Mouse (Mus musculus): ENCODE measurements at regions not wholly inside any gene's neighbourhood (a gene's known extent, or its start where the extent isn't known, plus 50 kb on each side); places are given as distances from the start of the nearest gene placed in this dataset.

DNA sequence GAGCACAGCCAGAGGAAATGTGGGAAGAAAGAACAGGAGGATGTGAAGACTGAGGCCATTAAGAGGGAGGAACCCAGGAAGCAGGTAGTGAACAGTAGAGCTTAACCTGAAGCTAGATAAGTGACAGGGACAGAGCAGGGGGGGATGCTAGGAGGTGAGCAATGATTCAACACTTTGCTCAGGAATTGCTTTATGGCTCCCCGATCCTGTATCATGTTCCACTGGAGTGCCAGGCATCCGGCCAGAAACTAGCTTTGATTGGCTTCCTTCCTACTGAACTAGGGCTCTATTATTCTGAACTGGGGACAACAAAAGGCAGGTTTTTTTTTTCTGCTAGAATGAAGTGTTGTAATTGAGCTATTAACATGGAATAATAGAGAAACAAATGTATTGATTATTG lies 493.1 kb upstream of the Fat3 start:
- no peak overlapping the region for H3K4me3 ChIP-seq (ENCODE audit: low read depth, low read length)
- H3K36me3 ChIP-seq (ENCODE audit: control insufficient read depth, insufficient read depth, low read length): no peaks in the 10 kb centered on the region
- no peak for DNase-seq (ENCODE audit: low spot score)
- H3K4me2 ChIP-seq (ENCODE audit: low read depth, low read length, severe bottlenecking): no peak overlapping the region
- no peaks in the 10 kb centered on the region for H3K4me1 ChIP-seq (replicated peaks; ENCODE audit: control insufficient read depth, insufficient read depth, low read length)
- no peak overlapping the region for H3K9ac ChIP-seq (ENCODE audit: low read length)
- 82% methylated on average over 2 of the region's 2 CpGs for WGBS
- ATAC-seq (replicated peaks; ENCODE audit: low FRiP score): no peak
- no peak overlapping the region for H3K27ac ChIP-seq (ENCODE audit: low read depth, low read length)
- H3K9me3 ChIP-seq (ENCODE audit: control insufficient read depth, low read length): no peaks in the 10 kb centered on the region
- H3K27me3 ChIP-seq (ENCODE audit: control insufficient read depth, insufficient read depth, low read length): no peaks in the 10 kb centered on the region

DNA sequence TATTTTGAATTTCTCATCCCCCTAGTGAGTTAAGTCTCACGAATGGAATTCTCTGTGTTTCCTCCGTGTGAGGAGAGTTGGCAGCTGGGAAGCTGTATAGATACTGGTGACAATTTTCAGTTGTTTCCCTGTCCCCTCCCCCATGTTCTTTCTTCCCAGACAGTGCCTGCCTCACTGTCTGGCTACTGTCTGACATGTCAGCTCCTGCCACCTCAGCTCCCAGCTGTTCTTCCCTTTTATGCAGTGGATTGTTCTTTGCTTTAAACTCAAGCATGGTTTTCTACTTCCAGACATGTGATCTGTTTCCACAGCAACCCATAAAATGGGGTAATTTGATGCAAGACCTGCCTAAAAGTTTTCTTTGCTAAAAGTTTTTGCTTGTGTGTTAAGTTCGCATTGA lies 487.0 kb upstream of the Fat3 start:
- no peak overlapping the region for H3K4me3 ChIP-seq (ENCODE audit: low read depth, low read length)
- 70% methylated on average over 3 of the region's 3 CpGs for WGBS

DNA sequence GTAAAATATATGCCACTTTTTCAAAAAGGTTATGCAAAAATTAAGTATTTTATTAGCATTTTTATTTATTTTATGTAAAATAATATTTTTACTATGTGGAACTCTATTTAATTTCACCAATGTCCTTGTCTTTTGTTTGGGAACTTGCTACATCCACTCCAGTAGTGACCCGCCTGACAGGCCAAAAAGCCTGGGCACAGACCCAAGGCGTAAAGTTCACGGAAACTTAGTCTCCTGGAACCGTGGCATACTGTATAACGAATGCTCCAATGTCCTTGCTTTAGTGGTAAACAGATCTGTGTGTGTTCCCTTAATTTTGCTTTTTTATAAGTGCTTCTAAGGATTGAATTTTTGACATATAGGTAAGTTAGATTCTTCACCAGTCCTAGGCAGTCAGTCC lies 476.2 kb upstream of the Fat3 start:
- H3K36me3 ChIP-seq (ENCODE audit: control insufficient read depth, insufficient read depth, low read length): no peaks in the 10 kb centered on the region
- H3K9ac ChIP-seq (ENCODE audit: low read length): no peak overlapping the region
- no peak overlapping the region for H3K4me3 ChIP-seq (ENCODE audit: low read depth, low read length)
- no peak for DNase-seq (ENCODE audit: low spot score)
- H3K4me1 ChIP-seq (replicated peaks; ENCODE audit: control insufficient read depth, insufficient read depth, low read length): no peaks in the 10 kb centered on the region
- 97% methylated on average over 5 of the region's 5 CpGs for WGBS
- ATAC-seq (replicated peaks; ENCODE audit: low FRiP score): no peak
- H3K4me2 ChIP-seq (ENCODE audit: low read depth, low read length, severe bottlenecking): no peak overlapping the region
- H3K9me3 ChIP-seq (ENCODE audit: control insufficient read depth, low read length): no peaks in the 10 kb centered on the region
- H3K27me3 ChIP-seq (ENCODE audit: control insufficient read depth, insufficient read depth, low read length): no peaks in the 10 kb centered on the region
- no peak overlapping the region for H3K27ac ChIP-seq (ENCODE audit: low read depth, low read length)

More for the DNA sequence above, 487.0 kb upstream of the Fat3 start:
- Histone ChIP-seq H3K9ac (ENCODE audit: low read length) (no peak overlapping the region), H3K4me1 (replicated peaks; ENCODE audit: control insufficient read depth, insufficient read depth, low read length) (no peaks in the 10 kb centered on the region), H3K4me2 (ENCODE audit: low read depth, low read length, severe bottlenecking) (no peak overlapping the region), H3K27me3 (ENCODE audit: control insufficient read depth, insufficient read depth, low read length) (no peaks in the 10 kb centered on the region), H3K9me3 (ENCODE audit: control insufficient read depth, low read length) (no peaks in the 10 kb centered on the region), H3K36me3 (ENCODE audit: control insufficient read depth, insufficient read depth, low read length) (no peaks in the 10 kb centered on the region), H3K27ac (ENCODE audit: low read depth, low read length) (no peak overlapping the region)
- ATAC-seq (replicated peaks; ENCODE audit: low FRiP score) (peak; percentile 71; the same call in 1 of the 2 replicates), DNase-seq (ENCODE audit: low spot score) (no peak)

DNA sequence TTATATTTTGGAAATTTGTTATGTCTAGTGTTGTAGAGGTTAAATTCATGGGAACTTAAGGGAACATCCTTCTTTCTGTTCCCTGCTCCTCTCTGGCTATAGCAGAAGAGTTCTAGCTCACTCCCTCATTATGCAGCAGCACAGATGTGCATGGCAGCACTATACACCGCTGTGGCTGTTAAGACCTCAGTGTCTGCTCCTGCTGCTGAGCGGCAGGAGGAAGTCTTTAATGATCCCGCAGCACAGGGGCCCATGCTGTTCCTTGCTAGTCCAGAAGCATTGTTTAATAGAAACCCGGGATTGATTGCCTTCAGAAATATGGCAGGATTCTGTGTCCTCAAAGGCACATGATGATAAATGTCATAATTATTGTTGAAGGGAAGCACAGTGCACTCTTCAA lies 469.3 kb upstream of the Fat3 start:
- H3K27me3 ChIP-seq (ENCODE audit: control insufficient read depth, insufficient read depth, low read length): no peaks in the 10 kb centered on the region
- no peak overlapping the region for H3K27ac ChIP-seq (ENCODE audit: low read depth, low read length)
- H3K4me1 ChIP-seq (replicated peaks; ENCODE audit: control insufficient read depth, insufficient read depth, low read length): no peaks in the 10 kb centered on the region
- no peaks in the 10 kb centered on the region for H3K36me3 ChIP-seq (ENCODE audit: control insufficient read depth, insufficient read depth, low read length)
- no peak overlapping the region for H3K4me2 ChIP-seq (ENCODE audit: low read depth, low read length, severe bottlenecking)
- ATAC-seq (replicated peaks; ENCODE audit: low FRiP score) (no peak), DNase-seq (ENCODE audit: low spot score) (no peak)
- no peak overlapping the region for H3K9ac ChIP-seq (ENCODE audit: low read length)
- WGBS: 41% methylated on average over 4 of the region's 4 CpGs
- H3K9me3 ChIP-seq (ENCODE audit: control insufficient read depth, low read length): no peaks in the 10 kb centered on the region
- H3K4me3 ChIP-seq (ENCODE audit: low read depth, low read length): no peak overlapping the region

DNA sequence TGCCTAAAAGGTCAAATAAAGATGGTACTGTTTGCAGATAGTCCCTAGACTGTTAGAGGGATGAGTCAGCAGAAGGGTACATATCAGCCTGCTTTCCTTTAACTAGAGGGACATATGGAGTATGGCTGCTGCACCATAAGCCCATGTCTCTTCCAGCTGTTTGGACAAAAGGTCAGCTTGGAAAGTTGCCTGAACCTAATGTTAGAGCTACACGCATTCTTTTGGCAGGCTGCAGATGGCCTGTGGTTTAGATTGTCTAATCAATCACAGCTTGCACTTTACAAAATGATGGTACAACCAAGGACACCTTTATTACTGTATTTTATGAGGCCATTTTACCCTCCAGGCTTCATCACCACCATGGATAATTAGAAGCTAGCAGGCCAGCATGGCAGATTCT lies 432.5 kb upstream of the Fat3 start:
- Histone ChIP-seq H3K9ac (ENCODE audit: low read length) (no peak overlapping the region), H3K4me3 (ENCODE audit: low read depth, low read length) (no peak overlapping the region), H3K9me3 (ENCODE audit: control insufficient read depth, low read length) (no peaks in the 10 kb centered on the region), H3K36me3 (ENCODE audit: control insufficient read depth, insufficient read depth, low read length) (no peaks in the 10 kb centered on the region), H3K27ac (ENCODE audit: low read depth, low read length) (no peak overlapping the region), H3K4me1 (replicated peaks; ENCODE audit: control insufficient read depth, insufficient read depth, low read length) (no peaks in the 10 kb centered on the region), H3K27me3 (ENCODE audit: control insufficient read depth, insufficient read depth, low read length) (no peaks in the 10 kb centered on the region), H3K4me2 (ENCODE audit: low read depth, low read length, severe bottlenecking) (no peak overlapping the region)
- DNase-seq (ENCODE audit: low spot score) (no peak), ATAC-seq (replicated peaks; ENCODE audit: low FRiP score) (no peak)
- WGBS: 84% methylated on average over 1 of the region's 1 CpGs

DNA sequence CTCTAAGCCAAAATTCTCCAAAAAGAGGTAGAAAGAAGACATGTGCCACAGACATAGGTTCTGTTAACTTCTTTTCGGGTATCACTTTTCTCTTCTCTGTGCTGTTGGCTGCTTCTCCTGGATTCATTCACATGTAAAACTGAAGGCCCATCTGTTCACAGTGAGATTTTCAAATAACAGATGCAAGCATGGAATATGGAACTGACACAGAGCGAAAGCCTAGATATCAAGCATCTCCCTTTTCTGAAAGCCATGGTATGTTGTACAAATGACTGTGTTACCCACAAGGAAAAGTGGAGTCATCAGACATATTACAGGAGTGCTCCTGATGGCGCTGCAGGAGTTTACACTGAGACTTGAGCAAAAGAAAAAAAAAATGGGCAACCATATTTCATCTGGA lies 430.5 kb upstream of the Fat3 start:
- Histone ChIP-seq H3K36me3 (ENCODE audit: control insufficient read depth, insufficient read depth, low read length) (no peaks in the 10 kb centered on the region), H3K4me1 (replicated peaks; ENCODE audit: control insufficient read depth, insufficient read depth, low read length) (no peaks in the 10 kb centered on the region), H3K4me2 (ENCODE audit: low read depth, low read length, severe bottlenecking) (no peak overlapping the region), H3K27ac (ENCODE audit: low read depth, low read length) (no peak overlapping the region), H3K4me3 (ENCODE audit: low read depth, low read length) (no peak overlapping the region), H3K9ac (ENCODE audit: low read length) (no peak overlapping the region), H3K27me3 (ENCODE audit: control insufficient read depth, insufficient read depth, low read length) (no peaks in the 10 kb centered on the region), H3K9me3 (ENCODE audit: control insufficient read depth, low read length) (no peaks in the 10 kb centered on the region)
- DNase-seq (ENCODE audit: low spot score) (no peak), ATAC-seq (replicated peaks; ENCODE audit: low FRiP score) (no peak)
- WGBS: 81% methylated on average over 3 of the region's 3 CpGs

DNA sequence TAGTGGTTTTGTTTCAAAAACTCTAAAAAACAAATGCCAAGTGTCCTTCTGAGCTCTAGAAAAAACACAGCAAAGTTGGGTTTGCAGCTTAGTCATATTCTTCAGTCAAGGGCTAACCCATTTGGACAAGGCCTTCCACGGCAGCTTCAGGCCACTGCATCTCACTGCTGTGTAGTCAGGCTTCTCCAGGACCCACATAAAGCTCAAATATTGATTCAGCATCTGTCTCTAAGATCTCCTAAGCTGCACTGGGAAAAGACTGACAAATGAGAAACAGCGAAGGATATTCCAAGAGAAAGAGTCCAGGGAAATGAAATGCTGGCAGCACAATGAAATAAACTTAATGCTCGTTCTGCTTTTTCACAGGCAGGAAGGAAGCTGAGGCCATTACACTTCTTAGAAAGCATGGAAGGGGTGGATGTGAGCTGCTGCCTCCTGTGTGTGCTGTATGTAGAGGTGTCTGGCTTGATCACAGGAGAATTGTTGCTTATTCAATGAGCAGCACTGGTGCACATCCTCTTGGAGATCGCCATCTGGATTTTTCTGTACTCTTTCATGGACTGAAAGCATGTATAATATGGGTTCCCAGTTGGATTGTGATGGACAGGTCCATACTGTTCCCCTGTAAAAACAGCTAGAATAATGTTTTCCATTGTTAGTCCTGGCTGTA lies 425.4 kb upstream of the Fat3 start:
- Histone ChIP-seq H3K4me3 (ENCODE audit: low read depth, low read length) (no peak overlapping the region), H3K4me2 (ENCODE audit: low read depth, low read length, severe bottlenecking) (no peak overlapping the region), H3K4me1 (replicated peaks; ENCODE audit: control insufficient read depth, insufficient read depth, low read length) (no peaks in the 10 kb centered on the region), H3K27me3 (ENCODE audit: control insufficient read depth, insufficient read depth, low read length) (no peaks in the 10 kb centered on the region), H3K36me3 (ENCODE audit: control insufficient read depth, insufficient read depth, low read length) (no peaks in the 10 kb centered on the region), H3K27ac (ENCODE audit: low read depth, low read length) (no peak overlapping the region), H3K9me3 (ENCODE audit: control insufficient read depth, low read length) (no peaks in the 10 kb centered on the region), H3K9ac (ENCODE audit: low read length) (no peak overlapping the region)
- no peak for DNase-seq (ENCODE audit: low spot score)
- no peak for ATAC-seq (replicated peaks; ENCODE audit: low FRiP score)
- 93% methylated on average over 4 of the region's 4 CpGs for WGBS

DNA sequence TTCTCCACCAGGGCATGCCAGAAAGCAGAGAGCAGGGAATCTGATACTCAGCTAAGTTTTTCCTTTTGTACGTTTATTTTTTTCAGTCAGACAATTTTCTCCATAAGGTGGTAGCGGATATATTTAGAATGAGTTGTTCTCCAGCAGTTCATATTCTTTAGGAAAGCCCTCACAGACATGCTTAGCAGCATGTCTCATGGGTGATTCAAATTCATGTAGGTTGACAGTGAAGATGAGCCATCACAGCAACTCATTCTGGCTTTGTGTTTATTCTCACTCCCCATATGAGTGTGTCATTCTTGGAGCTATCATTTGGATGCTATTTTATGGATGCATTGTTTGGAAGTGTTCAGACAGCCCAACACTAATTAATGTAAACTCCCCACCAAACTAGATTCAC lies 424.2 kb upstream of the Fat3 start:
- WGBS: 86% methylated on average over 2 of the region's 2 CpGs
- no peaks in the 10 kb centered on the region for H3K36me3 ChIP-seq (ENCODE audit: control insufficient read depth, insufficient read depth, low read length)
- no peak for ATAC-seq (replicated peaks; ENCODE audit: low FRiP score)

DNA sequence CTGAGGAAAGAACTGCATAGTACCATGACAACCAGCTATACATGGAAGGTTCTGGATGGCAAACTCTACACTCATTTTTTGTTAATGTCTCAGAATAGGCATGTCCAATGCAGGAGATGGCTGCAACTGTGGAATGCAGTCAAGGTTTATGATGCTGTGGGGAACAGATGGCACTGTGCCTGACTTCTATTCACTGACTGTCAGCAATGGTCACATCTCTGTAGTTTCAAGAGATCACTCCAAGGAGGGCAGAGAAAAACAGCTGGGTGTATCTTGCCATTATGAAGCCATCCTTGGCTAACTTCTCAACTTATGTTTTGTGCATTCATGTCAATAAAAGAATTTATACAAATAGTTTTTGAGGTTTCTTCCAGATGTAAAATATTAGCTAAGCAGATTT lies 405.1 kb upstream of the Fat3 start:
- Histone ChIP-seq H3K27ac (ENCODE audit: low read depth, low read length) (no peak overlapping the region), H3K4me1 (replicated peaks; ENCODE audit: control insufficient read depth, insufficient read depth, low read length) (no peaks in the 10 kb centered on the region), H3K27me3 (ENCODE audit: control insufficient read depth, insufficient read depth, low read length) (no peaks in the 10 kb centered on the region), H3K4me2 (ENCODE audit: low read depth, low read length, severe bottlenecking) (no peak overlapping the region), H3K36me3 (ENCODE audit: control insufficient read depth, insufficient read depth, low read length) (no peaks in the 10 kb centered on the region), H3K9ac (ENCODE audit: low read length) (no peak overlapping the region), H3K9me3 (ENCODE audit: control insufficient read depth, low read length) (no peaks in the 10 kb centered on the region), H3K4me3 (ENCODE audit: low read depth, low read length) (no peak overlapping the region)
- DNase-seq (ENCODE audit: low spot score) (no peak), ATAC-seq (replicated peaks; ENCODE audit: low FRiP score) (no peak)

More for the DNA sequence above, 424.2 kb upstream of the Fat3 start:
- Histone ChIP-seq H3K9ac (ENCODE audit: low read length) (no peak overlapping the region), H3K4me2 (ENCODE audit: low read depth, low read length, severe bottlenecking) (no peak overlapping the region), H3K4me3 (ENCODE audit: low read depth, low read length) (no peak overlapping the region), H3K27ac (ENCODE audit: low read depth, low read length) (no peak overlapping the region), H3K27me3 (ENCODE audit: control insufficient read depth, insufficient read depth, low read length) (no peaks in the 10 kb centered on the region), H3K9me3 (ENCODE audit: control insufficient read depth, low read length) (no peaks in the 10 kb centered on the region), H3K4me1 (replicated peaks; ENCODE audit: control insufficient read depth, insufficient read depth, low read length) (no peaks in the 10 kb centered on the region)
- DNase-seq (ENCODE audit: low spot score): no peak
